Mouse (Mus musculus) left cerebral cortex, postnatal 4 days (tissue): ENCODE data around the gene 4930402F06Rik. TPM values are rescaled to one million over a fixed set of nuclear protein-coding genes. Genes with fewer than 3 reads are reported as not detected.

Experiments
- DNase-seq: peaks from one replicate; pipeline ENCODE4 v3.0.0-alpha.2; 2022
- intact Hi-C: fragments of 180-260 bp; cut with DNase I; formaldehyde crosslinking; loops from one replicate; pipeline ENCODE4 v1.15.1; 2025
- total RNA-seq, 2 experiments: library from RNA; stranded (reverse); gene quantifications; 2 replicates each; pipeline ENCODE4 v1.2.3; 2021

Gene 4930402F06Rik
- total RNA-seq, 2 experiments from 2014 or later = not detected

- no peak for DNase-seq
- intact Hi-C loops = no loop called here
Observed at GRCm38 (mm10) chr2:35419243-35419642, 22.3 kb upstream of the 4930402F06Rik start.

- intact Hi-C loops = no loop called here
- DNase-seq = no peak
Observed at GRCm38 (mm10) chr2:35417231-35417630, 20.3 kb upstream of the 4930402F06Rik start.

- intact Hi-C loops = no loop called here
- DNase-seq = no peak
Observed at GRCm38 (mm10) chr2:35416473-35416872, 19.5 kb upstream of the 4930402F06Rik start.

- intact Hi-C loops = no loop called here
- DNase-seq = no peak
Observed at GRCm38 (mm10) chr2:35412810-35413209, 15.8 kb upstream of the 4930402F06Rik start.

- DNase-seq = no peak
- intact Hi-C loops = no loop called here
Observed at GRCm38 (mm10) chr2:35412246-35412645, 15.3 kb upstream of the 4930402F06Rik start.

GRCm38 (mm10) chr2:35411640-35412190, 14.7 kb upstream of the 4930402F06Rik start:
- no peak for DNase-seq
- intact Hi-C loops = no loop called here

GRCm38 (mm10) chr2:35409466-35409865, 12.5 kb upstream of the 4930402F06Rik start:
- intact Hi-C loops = no loop called here

GRCm38 (mm10) chr2:35408409-35409110, 11.6 kb upstream of the 4930402F06Rik start:
- intact Hi-C loops = no loop called here
- no peak for DNase-seq

More at GRCm38 (mm10) chr2:35409466-35409865, 12.5 kb upstream of the 4930402F06Rik start:
- DNase-seq = no peak

- intact Hi-C loops = no loop called here
Observed at GRCm38 (mm10) chr2:35407878-35408277, 10.9 kb upstream of the 4930402F06Rik start.

GRCm38 (mm10) chr2:35407266-35407665, 10.3 kb upstream of the 4930402F06Rik start:
- intact Hi-C loops = no loop called here
- no peak for DNase-seq

More at GRCm38 (mm10) chr2:35407878-35408277, 10.9 kb upstream of the 4930402F06Rik start:
- no peak for DNase-seq

GRCm38 (mm10) chr2:35406611-35407010, 9.6 kb upstream of the 4930402F06Rik start:
- no peak for DNase-seq
- intact Hi-C loops = no loop called here

GRCm38 (mm10) chr2:35402391-35402790, 5.4 kb upstream of the 4930402F06Rik start:
- intact Hi-C loops = no loop called here
- DNase-seq = no peak

- intact Hi-C loops = no loop called here
- no peak for DNase-seq
Observed at GRCm38 (mm10) chr2:35400739-35401138, 3.8 kb upstream of the 4930402F06Rik start.

GRCm38 (mm10) chr2:35398184-35398828, 1.3 kb upstream of the 4930402F06Rik start:
- intact Hi-C loops = no loop called here
- DNase-seq = no peak

- peak; percentile 59 for DNase-seq
- intact Hi-C loops = loop anchor here (2.0 kb wide), 2 partner anchors 99 to 107 kb away; no protein-coding TSS in a partner anchor
Observed at GRCm38 (mm10) chr2:35397590-35398173, 707 bp upstream of the 4930402F06Rik start.

GRCm38 (mm10) chr2:35385441-35385871, 11.5 kb downstream of the 4930402F06Rik start:
- intact Hi-C loops = no loop called here
- DNase-seq = no peak

- no peak for DNase-seq
- intact Hi-C loops = no loop called here
Observed at GRCm38 (mm10) chr2:35379306-35379705, 17.7 kb downstream of the 4930402F06Rik start.

- DNase-seq = no peak
- intact Hi-C loops = no loop called here
Observed at GRCm38 (mm10) chr2:35377600-35377999, 19.4 kb downstream of the 4930402F06Rik start.

GRCm38 (mm10) chr2:35373003-35373402, 24.0 kb downstream of the 4930402F06Rik start:
- peak; percentile 43 for DNase-seq
- intact Hi-C loops = no loop called here

- intact Hi-C loops = no loop called here
- no peak for DNase-seq
Observed at GRCm38 (mm10) chr2:35370686-35371085, 26.3 kb downstream of the 4930402F06Rik start.

- no peak for DNase-seq
- intact Hi-C loops = no loop called here
Observed at GRCm38 (mm10) chr2:35367629-35368028, 29.3 kb downstream of the 4930402F06Rik start, which contains the start of gene 4930568D16Rik. Gene 4930568D16Rik (minus strand): TSS chr2:35367729.
